11 mouse cellular contexts compared by ENCODE assay signal in the genomic region with DNA sequence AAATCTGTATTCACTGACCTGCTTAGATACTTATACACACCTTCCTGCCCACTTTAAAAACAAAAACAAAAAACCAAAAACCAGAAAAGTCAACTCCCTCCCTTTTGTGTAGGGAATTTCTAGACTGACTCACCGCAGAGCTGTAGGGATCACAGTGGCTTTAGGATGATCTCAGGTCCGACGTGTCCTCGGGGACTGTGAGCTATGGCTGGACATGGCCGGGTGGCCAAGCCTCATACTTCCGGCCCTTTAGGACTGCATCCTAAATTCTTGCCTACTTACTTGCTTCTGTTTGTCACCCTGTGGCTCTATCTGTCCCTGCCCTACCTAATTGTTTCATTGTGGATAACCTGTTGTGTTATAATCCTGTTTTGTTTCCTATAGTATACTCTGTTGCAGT. TPM values are rescaled to one million over a fixed set of nuclear protein-coding genes. Genes with fewer than 3 reads are reported as not detected.
DNase-seq lines count a peak whose midpoint lies in the region; ATAC-seq and TF ChIP-seq lines count a peak whose summit lies in the region.
"Not testable (repeated sequence)": the region's sequence is repeated elsewhere in the genome, so short reads cannot be mapped to it uniquely, and the experiment has no call there.
"Had no signal": no experiment of that assay in that cellular context is flagged by ENCODE, and none has a peak within 500 bp of the region (broad histone marks: within the 10 kb centered on the region; RNA-seq: fewer than 3 reads in every experiment).

No protein-coding gene starts in this region.

- not testable (repeated sequence) for H3K9ac ChIP-seq in heart, embryonic 12.5 days; intestine, embryonic 15.5 days; liver, adult 2 months (ENCODE audit: low read depth, low read length); midbrain, postnatal 0 days (replicated peaks; ENCODE audit: low read length, poor library complexity, severe bottlenecking)
- H3K9ac ChIP-seq in liver, postnatal 0 days (replicated peaks), result peak overlapping the region; percentile 46

- ATAC-seq in G1E (ENCODE audit: extremely low read depth, insufficient number of reproducible peaks, low FRiP score, poor library complexity, severe bottlenecking); heart, embryonic 12.5 days (ENCODE audit: insufficient number of reproducible peaks, low FRiP score); intestine, embryonic 15.5 days; liver, postnatal 0 days; midbrain, postnatal 0 days (ENCODE audit: low FRiP score): not testable (repeated sequence)

- not testable (repeated sequence) for TF ChIP-seq EP300 in liver, postnatal 0 days (IDR thresholded peaks at IDR 0.05; ENCODE audit: low read depth)

- H3K4me3 ChIP-seq in G1E (ENCODE audit: low read depth, low read length), result peak overlapping the region; percentile 63; the same call in 1 of the 2 replicates
- peak overlapping the region; percentile 62 for H3K4me3 ChIP-seq in erythroblast, embryonic 14.5 days (replicated peaks)
- H3K4me3 ChIP-seq in heart, embryonic 12.5 days; intestine, embryonic 15.5 days (replicated peaks); midbrain, postnatal 0 days (ENCODE audit: low read depth, low read length): not testable (repeated sequence)
- H3K4me3 ChIP-seq in liver, adult 2 months (ENCODE audit: insufficient read depth, low read depth, low read length), result peak overlapping the region; percentile 22; the same call in 1 of the 2 replicates
- peak overlapping the region; percentile 49 for H3K4me3 ChIP-seq in liver, postnatal 0 days (ENCODE audit: low read depth, low read length)

- not testable (repeated sequence) for TF ChIP-seq CTCF in G1E (IDR thresholded peaks at IDR 0.05; ENCODE audit: low read depth, low read length); liver, adult 2 months (IDR thresholded peaks at IDR 0.05; ENCODE audit: low read depth, low read length); liver, postnatal 0 days (IDR thresholded peaks at IDR 0.05; ENCODE audit: low read depth); midbrain, postnatal 0 days (IDR thresholded peaks at IDR 0.05)

- not testable (repeated sequence) for H3K9me3 ChIP-seq in G1E (replicated peaks); erythroblast, embryonic 14.5 days (ENCODE audit: control insufficient read depth, low read length); heart, embryonic 12.5 days (replicated peaks); intestine, embryonic 15.5 days; liver, postnatal 0 days (ENCODE audit: low read length); midbrain, postnatal 0 days (ENCODE audit: low read length)

- H3K36me3 ChIP-seq in G1E (replicated peaks); erythroblast, embryonic 14.5 days (ENCODE audit: control insufficient read depth); heart, embryonic 12.5 days; intestine, embryonic 15.5 days; liver, adult 2 months (ENCODE audit: control insufficient read depth, insufficient read depth, low read length); liver, postnatal 0 days (replicated peaks; ENCODE audit: insufficient read depth, low read length); midbrain, postnatal 0 days (ENCODE audit: insufficient read depth, low read length): not testable (repeated sequence)

- H3K79me2 ChIP-seq in liver, adult 2 months (ENCODE audit: control insufficient read depth, insufficient read depth, low read length), result not testable (repeated sequence)

- not testable (repeated sequence) for H3K27me3 ChIP-seq in G1E (ENCODE audit: insufficient read depth, low read length); erythroblast, embryonic 14.5 days (ENCODE audit: control insufficient read depth); heart, embryonic 12.5 days (replicated peaks); intestine, embryonic 15.5 days (replicated peaks); liver, adult 2 months (ENCODE audit: control insufficient read depth, insufficient read depth, low read length); liver, postnatal 0 days (ENCODE audit: insufficient read depth, low read length); midbrain, postnatal 0 days (ENCODE audit: insufficient read depth, low read length)

- peak overlapping the region; percentile 64 for H3K4me2 ChIP-seq in heart, embryonic 12.5 days
- peak overlapping the region; percentile 49 for H3K4me2 ChIP-seq in intestine, embryonic 15.5 days (replicated peaks)
- H3K4me2 ChIP-seq in liver, postnatal 0 days (ENCODE audit: low read depth, low read length), result peak overlapping the region; percentile 67
- H3K4me2 ChIP-seq in midbrain, postnatal 0 days (ENCODE audit: low read depth, low read length, poor library complexity, severe bottlenecking), result peak overlapping the region; percentile 20; the same call in 1 of the 2 replicates

- H3K4me1 ChIP-seq in G1E (ENCODE audit: insufficient read depth, low read depth, low read length); erythroblast, embryonic 14.5 days (ENCODE audit: control insufficient read depth); heart, embryonic 12.5 days (replicated peaks); intestine, embryonic 15.5 days (replicated peaks); liver, adult 2 months (ENCODE audit: control insufficient read depth, insufficient read depth, low read length); midbrain, postnatal 0 days (ENCODE audit: insufficient read depth, low read length): not testable (repeated sequence)
- peaks cover 14% of the 10 kb centered on the region for H3K4me1 ChIP-seq in liver, postnatal 0 days (ENCODE audit: insufficient read depth)

- H3K27ac ChIP-seq in heart, embryonic 12.5 days (ENCODE audit: poor library complexity, severe bottlenecking); intestine, embryonic 15.5 days; midbrain, postnatal 0 days (ENCODE audit: low read depth, low read length): not testable (repeated sequence)
- H3K27ac ChIP-seq in liver, adult 2 months (replicated peaks; ENCODE audit: insufficient read depth, low read depth, low read length), result peak overlapping the region; percentile 73
- H3K27ac ChIP-seq in liver, postnatal 0 days (ENCODE audit: low read depth), result peak overlapping the region; percentile 85

- DNase-seq in G1E (ENCODE audit: low spot score); liver, adult 2 months (ENCODE audit: extremely low read depth, low read depth, low spot score); liver, postnatal 0 days; midbrain, postnatal 0 days (ENCODE audit: low spot score): not testable (repeated sequence)

- 80% methylated on average over 6 of the region's 6 CpGs for WGBS in heart, embryonic 12.5 days
- 83% methylated on average over 6 of the region's 6 CpGs for WGBS in intestine, embryonic 15.5 days
- 89% methylated on average over 6 of the region's 6 CpGs for WGBS in liver, adult 2 months
- 79% methylated on average over 6 of the region's 6 CpGs for WGBS in liver, postnatal 0 days (ENCODE audit: insufficient replicate concordance)
- 77% methylated on average over 6 of the region's 6 CpGs for WGBS in midbrain, postnatal 0 days

- TF ChIP-seq POLR2A in liver, adult 2 months (IDR thresholded peaks at IDR 0.05; ENCODE audit: extremely low read depth, insufficient read depth, low read length), result not testable (repeated sequence)

RNA-seq across cellular contexts. Expression of a gene that starts 0.9 kb away (rescaled TPM):
- total RNA-seq in G1E (2014; fragmentation: Nextera tagmentation) (5.1 and 10.2 TPM in 2 replicates), G1E (2017) (0.52 and 1.1 TPM in 2 replicates)
- not detected in 2 replicates for polyA plus RNA-seq in G1E (2012)
- not detected in 2 replicates for polyA plus RNA-seq in erythroblast, embryonic 14.5 days (2012)
- polyA plus RNA-seq in heart, embryonic 12.5 days (2016; fragmentation: Nextera tagmentation; extraction: Ambion mirVana), result 0.17 and 0.32 TPM in 2 replicates
- polyA plus RNA-seq in intestine, embryonic 15.5 days (2015; fragmentation: Nextera tagmentation; extraction: Ambion mirVana), result 2.6 and 3.0 TPM in 2 replicates
- total RNA-seq in liver, adult 2 months (2014; rRNA removed), result 0.81 and 1.1 TPM in 2 replicates
- polyA plus RNA-seq in liver, adult 2 months (2012; rRNA removed), result 0.16 TPM in 1 of 2 replicates, not detected in the other
- 7.1 and 7.3 TPM in 2 replicates for polyA plus RNA-seq in liver, postnatal 0 days (2015; fragmentation: Nextera tagmentation; extraction: Ambion mirVana)
- total RNA-seq in midbrain, postnatal 0 days (2014; rRNA removed), result 1.1 and 1.4 TPM in 2 replicates
- 1.4 and 1.8 TPM in 2 replicates for polyA plus RNA-seq in midbrain, postnatal 0 days (2015; fragmentation: Nextera tagmentation; extraction: Ambion mirVana)

RNA-seq across cellular contexts. Expression of a gene that starts 12.4 kb away (rescaled TPM):
- total RNA-seq in G1E (2014; fragmentation: Nextera tagmentation) (3.2 TPM in 1 of 2 replicates, not detected in the other), G1E (2017) (not detected in 2 replicates)
- polyA plus RNA-seq in G1E (2012), result 1.5 and 2.0 TPM in 2 replicates
- polyA plus RNA-seq in erythroblast, embryonic 14.5 days (2012), result not detected in 2 replicates
- not detected in 2 replicates for polyA plus RNA-seq in heart, embryonic 12.5 days (2016; fragmentation: Nextera tagmentation; extraction: Ambion mirVana)
- polyA plus RNA-seq in intestine, embryonic 15.5 days (2015; fragmentation: Nextera tagmentation; extraction: Ambion mirVana), result not detected in 2 replicates
- total RNA-seq in liver, adult 2 months (2014; rRNA removed), result 51.7 and 94.7 TPM in 2 replicates
- 45.7 and 80.3 TPM in 2 replicates for polyA plus RNA-seq in liver, adult 2 months (2012; rRNA removed)
- polyA plus RNA-seq in liver, postnatal 0 days (2015; fragmentation: Nextera tagmentation; extraction: Ambion mirVana), result not detected in 2 replicates
- total RNA-seq in midbrain, postnatal 0 days (2014; rRNA removed), result 0.82 and 8.3 TPM in 2 replicates
- polyA plus RNA-seq in midbrain, postnatal 0 days (2015; fragmentation: Nextera tagmentation; extraction: Ambion mirVana), result 0.70 and 0.75 TPM in 2 replicates
- polyA plus RNA-seq: forebrain, embryonic 11.5 days; hindbrain, embryonic 15.5 days; limb, embryonic 13.5 days; midbrain, embryonic 16.5 days had no signal

RNA-seq across cellular contexts. Expression of a gene that starts 25.8 kb away (rescaled TPM):
- 70.0 and 88.4 TPM in 2 replicates for total RNA-seq in G1E (2014; fragmentation: Nextera tagmentation)
- 110 and 112 TPM in 2 replicates for total RNA-seq in G1E (2017)
- polyA plus RNA-seq in G1E (2012), result 1.5 TPM in 2 replicates
- polyA plus RNA-seq in erythroblast, embryonic 14.5 days (2012), result 0.20 and 0.22 TPM in 2 replicates
- polyA plus RNA-seq in heart, embryonic 12.5 days (2016; fragmentation: Nextera tagmentation; extraction: Ambion mirVana), result 39.0 and 43.8 TPM in 2 replicates
- polyA plus RNA-seq in intestine, embryonic 15.5 days (2015; fragmentation: Nextera tagmentation; extraction: Ambion mirVana), result 96.6 and 99.1 TPM in 2 replicates
- total RNA-seq in liver, adult 2 months (2014; rRNA removed), result 102 and 111 TPM in 2 replicates
- polyA plus RNA-seq in liver, adult 2 months (2012; rRNA removed), result 83.1 and 97.7 TPM in 2 replicates
- polyA plus RNA-seq in liver, postnatal 0 days (2015; fragmentation: Nextera tagmentation; extraction: Ambion mirVana), result 66.4 and 70.4 TPM in 2 replicates
- total RNA-seq in midbrain, postnatal 0 days (2014; rRNA removed), result 18.8 and 35.9 TPM in 2 replicates
- 12.5 and 14.4 TPM in 2 replicates for polyA plus RNA-seq in midbrain, postnatal 0 days (2015; fragmentation: Nextera tagmentation; extraction: Ambion mirVana)

RNA-seq across cellular contexts. Expression of a gene that starts 26.1 kb away (rescaled TPM):
- total RNA-seq in G1E (2014; fragmentation: Nextera tagmentation) (23.2 and 45.6 TPM in 2 replicates), G1E (2017) (31.1 and 32.7 TPM in 2 replicates)
- 99.9 and 126 TPM in 2 replicates for polyA plus RNA-seq in G1E (2012)
- 6.3 and 8.9 TPM in 2 replicates for polyA plus RNA-seq in erythroblast, embryonic 14.5 days (2012)
- 33.6 and 37.3 TPM in 2 replicates for polyA plus RNA-seq in heart, embryonic 12.5 days (2016; fragmentation: Nextera tagmentation; extraction: Ambion mirVana)
- polyA plus RNA-seq in intestine, embryonic 15.5 days (2015; fragmentation: Nextera tagmentation; extraction: Ambion mirVana), result 65.5 and 67.5 TPM in 2 replicates
- 11.9 and 18.7 TPM in 2 replicates for total RNA-seq in liver, adult 2 months (2014; rRNA removed)
- polyA plus RNA-seq in liver, adult 2 months (2012; rRNA removed), result 40.5 and 43.6 TPM in 2 replicates
- 23.6 and 24.2 TPM in 2 replicates for polyA plus RNA-seq in liver, postnatal 0 days (2015; fragmentation: Nextera tagmentation; extraction: Ambion mirVana)
- 65.4 and 105 TPM in 2 replicates for total RNA-seq in midbrain, postnatal 0 days (2014; rRNA removed)
- polyA plus RNA-seq in midbrain, postnatal 0 days (2015; fragmentation: Nextera tagmentation; extraction: Ambion mirVana), result 98.4 and 99.4 TPM in 2 replicates

RNA-seq across cellular contexts. Expression of a gene that starts 32.0 kb away (rescaled TPM):
- total RNA-seq in G1E (2014; fragmentation: Nextera tagmentation), result 133 and 142 TPM in 2 replicates
- total RNA-seq in G1E (2017), result 165 and 174 TPM in 2 replicates
- 162 and 174 TPM in 2 replicates for polyA plus RNA-seq in G1E (2012)
- 3.3 and 3.7 TPM in 2 replicates for polyA plus RNA-seq in erythroblast, embryonic 14.5 days (2012)
- polyA plus RNA-seq in heart, embryonic 12.5 days (2016; fragmentation: Nextera tagmentation; extraction: Ambion mirVana), result 152 and 159 TPM in 2 replicates
- polyA plus RNA-seq in intestine, embryonic 15.5 days (2015; fragmentation: Nextera tagmentation; extraction: Ambion mirVana), result 236 and 265 TPM in 2 replicates
- 27.8 and 33.6 TPM in 2 replicates for total RNA-seq in liver, adult 2 months (2014; rRNA removed)
- 27.1 and 28.4 TPM in 2 replicates for polyA plus RNA-seq in liver, adult 2 months (2012; rRNA removed)
- polyA plus RNA-seq in liver, postnatal 0 days (2015; fragmentation: Nextera tagmentation; extraction: Ambion mirVana), result 58.0 and 60.1 TPM in 2 replicates
- 79.9 and 84.1 TPM in 2 replicates for total RNA-seq in midbrain, postnatal 0 days (2014; rRNA removed)
- polyA plus RNA-seq in midbrain, postnatal 0 days (2015; fragmentation: Nextera tagmentation; extraction: Ambion mirVana), result 150 and 162 TPM in 2 replicates

Comparison
In these comparisons a context has a peak if more than half of its experiments do, and no peak if none do; other contexts are left out.
1. RNA of a gene that starts 12.4 kb away (polyA plus RNA-seq): 45.7 to 80.3 TPM in liver, adult 2 months; 1.5 to 2.0 TPM in G1E, 0.70 to 0.75 TPM in midbrain, postnatal 0 days, not detected in erythroblast, embryonic 14.5 days, not detected in heart, embryonic 12.5 days, not detected in intestine, embryonic 15.5 days and not detected in liver, postnatal 0 days; every median in the first group is over 10 times any median in the second.
2. Peak in every context shown above with its lines, with median percentiles within 50 percentile points of each other: H3K4me2 ChIP-seq.